Mouse (Mus musculus) kidney, adult 2 months (tissue): ENCODE measurements at regions not wholly inside any gene's neighbourhood (a gene's known extent, or its start where the extent isn't known, plus 50 kb on each side); places are given as distances from the start of the nearest gene placed in this dataset.
A peak's percentile ranks its signal among the peaks of the same experiment; 100 is the strongest.

ENCODE experiments used
- DNase-seq: peaks from one replicate; pipeline ENCODE4 v3.0.0; 2021
- H3K27ac ChIP-seq: fragments of 200-500 bp; 2 replicates; pipeline ENCODE4 v1.5.1; 2012; ENCODE audit warnings: low read depth, low read length, control low read depth, inconsistent platforms; ENCODE audit not compliant: insufficient read depth
- H3K27me3 ChIP-seq: fragments of 200-500 bp; replicated peaks from 2 replicates; pipeline ENCODE4 v1.6.1; 2012; ENCODE audit warnings: mild to moderate bottlenecking, moderate library complexity, low read length, inconsistent platforms; ENCODE audit not compliant: control insufficient read depth, insufficient read depth
- H3K36me3 ChIP-seq: fragments of 200-500 bp; 2 replicates; pipeline ENCODE4 v1.6.1; 2012; ENCODE audit warnings: mild to moderate bottlenecking, moderate library complexity, low read length, inconsistent platforms; ENCODE audit not compliant: control insufficient read depth, insufficient read depth
- H3K4me1 ChIP-seq: fragments of 200-500 bp; 2 replicates; pipeline ENCODE4 v1.6.1; 2011; ENCODE audit warnings: low read length; ENCODE audit not compliant: control insufficient read depth, insufficient read depth
- H3K4me3 ChIP-seq: fragments of 200-500 bp; 2 replicates; pipeline ENCODE4 v1.5.1; 2011; ENCODE audit warnings: mild to moderate bottlenecking, low read depth, low read length, control low read depth; ENCODE audit not compliant: insufficient read depth
- CTCF ChIP-seq: fragments of 200-500 bp; conservative IDR thresholded peaks from 2 replicates; pipeline ENCODE4 v1.5.1; 2011; ENCODE audit warnings: low read depth, mild to moderate bottlenecking, control low read depth, low read length, moderate library complexity, mixed read lengths; ENCODE audit not compliant: insufficient read depth, insufficient read length
- POLR2A ChIP-seq: fragments of 200-500 bp; IDR thresholded peaks from one replicate; pipeline ENCODE4 v1.6.1; 2011; ENCODE audit warnings: low read depth, low read length, control low read depth
- WGBS: fragments of 180-500 bp; shearing (Covaris S2); methylation state at CpG from one replicate; pipeline ENCODE4 v1.1.7; 2018; 5-methylcytosine and 5-hydroxymethylcytosine counted together

DNA sequence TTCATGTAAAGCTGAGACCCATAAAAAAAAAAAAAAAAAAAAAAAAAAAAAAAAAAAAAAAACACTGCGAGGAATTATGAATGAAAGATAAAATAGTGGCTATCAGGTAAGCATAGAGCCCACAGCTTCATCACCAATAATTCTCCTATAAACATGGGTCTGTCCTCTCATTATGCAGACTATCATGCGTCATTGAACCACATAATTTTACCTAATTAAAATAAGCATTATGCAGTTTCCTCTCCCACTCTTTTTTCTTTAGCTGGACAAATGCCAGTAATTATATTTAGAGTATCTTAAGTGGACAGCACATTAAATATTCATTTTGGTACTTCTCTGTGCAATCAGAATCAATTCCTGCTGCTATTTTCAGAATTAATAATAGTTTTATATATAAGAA is 1539.2 kb upstream of the Slc10a2 start:
- H3K27me3 ChIP-seq = no peaks in the 10 kb centered on the region
- H3K36me3 ChIP-seq = no peaks in the 10 kb centered on the region
- no peak overlapping the region for H3K4me3 ChIP-seq
- no peak for DNase-seq
- no peak for TF ChIP-seq POLR2A
- no peak for TF ChIP-seq CTCF
- no peak overlapping the region for H3K27ac ChIP-seq
- no peaks in the 10 kb centered on the region for H3K4me1 ChIP-seq
- 85% methylated on average over 2 of the region's 2 CpGs for WGBS

DNA sequence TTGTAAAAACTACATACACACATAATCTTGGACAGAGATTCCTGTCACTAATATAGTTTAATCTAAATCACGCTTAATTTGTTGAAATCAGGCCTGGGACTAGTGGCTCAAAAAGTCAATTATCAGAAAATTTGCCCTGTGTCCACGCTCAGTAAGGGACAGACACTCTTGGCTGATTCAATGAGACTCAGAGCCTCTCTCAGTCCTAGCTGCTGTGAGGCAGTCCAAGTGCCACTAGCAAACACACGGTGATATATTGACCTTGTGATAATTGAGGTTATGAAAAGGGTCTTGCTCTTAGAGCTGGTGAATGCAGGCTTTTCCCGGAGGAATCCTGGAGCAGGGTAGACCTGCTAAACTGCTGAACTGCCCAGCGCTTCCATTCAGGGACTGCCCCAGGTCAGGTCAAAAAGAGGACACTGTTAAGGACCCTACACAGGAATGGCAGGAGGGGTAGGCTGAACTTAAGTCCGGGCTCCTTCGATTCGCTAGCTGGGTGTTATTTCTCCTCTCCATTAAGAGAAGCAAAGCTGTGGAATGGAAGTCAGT is 1521.9 kb upstream of the Slc10a2 start:
- Histone ChIP-seq H3K36me3 (no peaks in the 10 kb centered on the region), H3K4me1 (no peaks in the 10 kb centered on the region), H3K27ac (no peak overlapping the region), H3K27me3 (no peaks in the 10 kb centered on the region), H3K4me3 (no peak overlapping the region)
- no peak for TF ChIP-seq POLR2A
- no peak for TF ChIP-seq CTCF
- WGBS = 73% methylated on average over 8 of the region's 8 CpGs
- DNase-seq = no peak

DNA sequence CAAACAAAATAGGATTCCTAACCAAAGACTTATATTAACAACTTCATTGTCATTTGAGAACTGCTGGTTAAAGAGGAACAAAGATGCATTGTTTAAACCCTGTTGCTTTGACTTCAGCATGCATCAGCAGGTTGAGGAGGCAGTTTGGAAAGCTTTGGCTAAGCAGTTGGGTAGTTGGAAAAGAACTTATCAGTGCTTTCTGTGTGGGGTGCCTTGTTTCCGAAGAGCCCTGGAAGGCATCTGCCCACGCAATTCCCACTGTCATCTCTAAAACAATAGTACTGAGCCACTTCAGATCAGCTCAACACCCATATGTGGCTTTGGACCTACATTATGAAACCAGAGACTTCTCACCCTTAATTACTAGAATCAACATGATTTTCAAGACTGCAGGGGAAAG is 1503.7 kb upstream of the Slc10a2 start:
- Histone ChIP-seq H3K4me3 (no peak overlapping the region), H3K36me3 (no peaks in the 10 kb centered on the region), H3K4me1 (no peaks in the 10 kb centered on the region), H3K27ac (no peak overlapping the region), H3K27me3 (no peaks in the 10 kb centered on the region; the same call in 1 of the 2 replicates)
- TF ChIP-seq POLR2A (no peak), CTCF (no peak)
- 73% methylated on average over 2 of the region's 2 CpGs for WGBS
- no peak for DNase-seq

DNA sequence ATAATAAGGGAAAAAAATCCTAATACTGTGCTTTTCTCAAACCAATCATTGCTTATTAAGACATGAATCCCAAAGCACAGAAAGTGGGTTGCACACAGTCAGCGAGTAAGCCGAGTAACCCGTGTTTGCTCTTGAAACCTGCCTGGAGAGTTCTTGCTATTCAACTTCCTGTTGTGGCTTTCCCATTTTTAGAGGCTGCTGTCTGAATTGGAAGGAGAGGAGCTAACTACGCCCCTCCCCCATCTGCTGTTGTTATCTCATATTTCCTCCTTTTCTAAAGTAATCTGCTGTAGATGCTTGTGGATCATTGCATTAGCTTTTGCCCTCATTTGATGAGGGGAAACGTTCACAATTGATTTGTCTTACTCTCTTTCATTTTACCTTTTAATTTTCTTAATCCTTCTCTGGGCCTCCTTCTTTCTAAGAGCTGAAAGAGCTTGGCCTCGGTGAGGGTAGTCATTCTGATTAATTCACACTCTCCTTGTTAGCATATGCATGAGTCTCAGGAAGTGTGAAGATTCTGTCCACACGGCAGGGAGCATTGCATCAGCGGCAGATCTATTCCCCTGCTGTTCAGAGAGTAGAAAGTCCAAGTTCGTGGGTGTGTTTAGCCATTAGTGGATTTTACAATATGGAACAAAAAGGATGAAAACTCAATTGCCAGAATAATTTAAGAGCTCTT is 1501.8 kb upstream of the Slc10a2 start:
- H3K27ac ChIP-seq = no peak overlapping the region
- no peak overlapping the region for H3K4me3 ChIP-seq
- TF ChIP-seq POLR2A = no peak
- no peak for TF ChIP-seq CTCF
- H3K27me3 ChIP-seq = no peaks in the 10 kb centered on the region
- 32% methylated on average over 9 of the region's 9 CpGs for WGBS
- H3K36me3 ChIP-seq = no peaks in the 10 kb centered on the region
- DNase-seq = no peak
- no peaks in the 10 kb centered on the region for H3K4me1 ChIP-seq

DNA sequence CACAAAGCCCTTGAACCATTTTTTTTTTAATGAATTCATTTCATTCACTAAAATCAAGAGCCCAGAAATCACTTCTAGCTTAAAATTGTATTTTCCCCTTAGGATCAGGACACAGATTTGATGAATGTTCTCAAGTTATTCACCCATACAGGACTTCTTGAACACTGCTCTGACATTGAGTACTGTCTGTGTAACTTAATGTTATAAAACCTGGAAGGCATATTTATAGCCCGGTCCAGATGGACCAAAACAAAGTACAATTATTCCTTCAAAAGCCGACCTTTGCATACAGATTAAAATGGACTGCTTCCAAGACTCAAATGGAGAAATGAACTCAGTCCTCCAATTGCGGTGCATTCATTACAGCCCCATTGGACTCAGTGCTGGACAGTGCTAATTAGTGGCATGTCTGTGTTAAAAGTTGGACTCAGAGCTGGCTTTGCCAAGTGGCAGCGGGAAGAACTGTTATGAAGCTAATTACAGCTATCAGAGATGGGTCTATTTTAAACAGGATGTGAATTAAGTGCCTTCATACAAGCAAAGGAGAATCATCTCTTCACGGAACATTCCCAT is 1499.2 kb upstream of the Slc10a2 start:
- TF ChIP-seq CTCF (no peak), POLR2A (no peak)
- Histone ChIP-seq H3K4me1 (no peaks in the 10 kb centered on the region), H3K27ac (no peak overlapping the region), H3K4me3 (no peak overlapping the region), H3K36me3 (no peaks in the 10 kb centered on the region), H3K27me3 (no peaks in the 10 kb centered on the region)
- WGBS = 59% methylated on average over 5 of the region's 5 CpGs
- peak; percentile 28 for DNase-seq

DNA sequence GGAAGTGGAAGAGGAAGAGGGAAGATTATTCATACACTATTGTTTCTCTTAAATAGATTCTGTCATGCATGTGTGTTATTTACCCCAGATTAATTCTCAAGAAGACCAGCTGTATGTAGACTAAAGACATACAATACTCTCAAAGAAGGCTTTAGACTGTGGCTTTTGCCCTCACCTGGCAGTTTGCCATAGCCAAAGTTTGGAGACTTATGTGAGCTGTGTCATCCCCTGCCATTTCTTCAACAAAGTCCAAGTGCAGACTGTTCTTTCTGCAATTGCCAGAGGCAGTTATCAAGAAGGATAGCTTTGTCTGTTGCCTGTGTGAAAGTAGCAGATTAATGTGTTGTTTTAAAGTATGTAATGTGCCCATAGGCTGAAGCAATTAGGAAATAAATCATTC is 1485.0 kb upstream of the Slc10a2 start:
- TF ChIP-seq CTCF (no peak), POLR2A (no peak)
- Histone ChIP-seq H3K27ac (no peak overlapping the region), H3K36me3 (no peaks in the 10 kb centered on the region), H3K27me3 (no peaks in the 10 kb centered on the region), H3K4me3 (no peak overlapping the region), H3K4me1 (no peaks in the 10 kb centered on the region)
- DNase-seq = peak; percentile 2

DNA sequence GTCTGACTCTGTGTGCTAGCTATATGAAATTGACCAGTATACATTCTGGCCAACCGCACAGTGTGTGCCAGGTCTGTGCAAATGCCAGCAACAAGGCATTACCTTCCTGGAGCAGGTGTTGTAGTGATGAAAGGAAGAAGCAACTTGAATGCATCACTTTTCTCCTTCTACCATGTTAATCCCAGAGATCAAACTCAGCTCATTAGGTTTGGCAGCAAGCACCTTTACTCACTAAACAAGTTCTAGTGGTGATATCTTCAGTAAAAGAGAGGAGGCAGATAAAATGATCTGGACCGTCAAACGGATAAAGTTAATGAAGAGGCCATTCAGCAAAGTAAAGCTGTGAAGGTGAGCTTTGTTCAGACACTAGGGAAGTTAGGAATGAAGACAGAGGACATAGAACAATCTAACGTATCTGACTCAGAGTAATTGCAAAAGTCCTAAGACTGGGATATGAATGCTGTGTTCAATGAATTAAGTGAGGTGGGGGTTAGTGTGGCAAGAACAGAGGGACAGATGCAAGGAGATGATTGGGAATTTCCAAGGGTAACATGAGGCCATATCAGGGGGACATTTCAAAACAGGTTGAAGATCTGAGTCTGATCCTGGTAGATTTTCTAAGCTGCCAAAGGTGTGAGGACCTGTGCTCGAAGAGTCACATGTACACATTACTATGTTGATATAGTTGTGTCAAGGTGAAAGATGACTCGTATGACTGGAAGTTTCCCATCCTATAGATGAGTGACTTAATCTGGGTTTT is 1478.4 kb upstream of the Slc10a2 start:
- DNase-seq = no peak
- Histone ChIP-seq H3K4me1 (no peaks in the 10 kb centered on the region), H3K36me3 (no peaks in the 10 kb centered on the region), H3K27me3 (no peaks in the 10 kb centered on the region), H3K27ac (no peak overlapping the region), H3K4me3 (no peak overlapping the region)
- 93% methylated on average over 6 of the region's 6 CpGs for WGBS
- no peak for TF ChIP-seq POLR2A
- no peak for TF ChIP-seq CTCF
